Mouse (Mus musculus): ENCODE measurements around the gene Itprid1.

Gene Itprid1

DNA sequence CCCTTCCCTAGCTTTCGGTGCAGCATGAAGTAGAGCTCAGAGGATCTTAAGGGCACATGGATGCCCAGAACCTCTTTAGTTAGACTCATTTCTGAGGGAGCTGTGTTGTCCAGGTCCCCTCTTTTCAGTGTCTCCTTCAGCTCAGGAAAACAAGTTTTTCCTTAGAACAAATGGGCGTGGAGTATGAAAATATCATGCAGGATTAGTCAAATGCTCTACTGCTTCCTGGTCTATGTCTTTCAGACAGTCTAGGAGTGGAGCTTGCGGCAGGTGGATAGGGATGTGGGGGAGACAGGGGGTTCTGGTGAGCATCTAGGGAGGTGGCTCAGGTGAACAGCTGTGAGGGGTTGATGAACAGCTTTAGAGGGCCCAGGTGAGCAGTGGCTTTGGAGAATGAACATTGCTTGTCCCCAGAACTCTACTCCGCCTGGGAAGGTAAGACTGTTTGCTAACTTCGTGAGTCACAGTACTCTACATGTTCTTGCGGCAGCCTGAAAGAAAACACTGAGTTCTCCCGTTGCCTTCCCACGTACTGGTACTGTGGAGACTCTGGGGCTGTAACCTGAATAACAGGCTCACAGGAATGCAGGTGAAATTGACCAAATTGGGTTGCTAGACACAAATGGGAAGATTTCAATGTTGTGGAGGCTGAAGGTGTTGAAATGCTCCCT lies at the start of gene Itprid1:
TSS of gene Itprid1 (plus strand) at position 246 of the 671 bp plus-strand sequence.
- WGBS: 73% methylated on average over 8 of the region's 8 CpGs

DNA sequence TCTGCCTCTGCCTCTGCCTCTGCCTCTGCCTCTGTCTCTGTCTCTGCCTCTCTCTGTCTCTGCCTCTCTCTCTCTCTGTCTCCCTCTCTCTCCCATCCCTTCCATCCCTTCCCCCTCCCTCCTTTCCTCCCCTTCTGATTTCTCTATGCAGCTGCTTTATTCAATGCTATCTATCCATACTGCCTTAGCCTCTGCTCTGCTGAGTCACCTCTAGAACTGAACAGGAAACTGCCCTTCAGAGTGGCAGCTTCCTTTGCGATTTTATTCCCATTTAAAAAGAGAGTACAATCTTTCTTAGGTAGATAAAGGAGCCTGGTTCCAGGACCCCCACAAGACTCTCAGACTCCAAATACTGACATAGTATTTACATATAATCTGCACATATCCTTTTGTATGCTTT lies 47.1 kb upstream of the Itprid1 start:
- 51% methylated on average over 1 of the region's 1 CpGs for WGBS

DNA sequence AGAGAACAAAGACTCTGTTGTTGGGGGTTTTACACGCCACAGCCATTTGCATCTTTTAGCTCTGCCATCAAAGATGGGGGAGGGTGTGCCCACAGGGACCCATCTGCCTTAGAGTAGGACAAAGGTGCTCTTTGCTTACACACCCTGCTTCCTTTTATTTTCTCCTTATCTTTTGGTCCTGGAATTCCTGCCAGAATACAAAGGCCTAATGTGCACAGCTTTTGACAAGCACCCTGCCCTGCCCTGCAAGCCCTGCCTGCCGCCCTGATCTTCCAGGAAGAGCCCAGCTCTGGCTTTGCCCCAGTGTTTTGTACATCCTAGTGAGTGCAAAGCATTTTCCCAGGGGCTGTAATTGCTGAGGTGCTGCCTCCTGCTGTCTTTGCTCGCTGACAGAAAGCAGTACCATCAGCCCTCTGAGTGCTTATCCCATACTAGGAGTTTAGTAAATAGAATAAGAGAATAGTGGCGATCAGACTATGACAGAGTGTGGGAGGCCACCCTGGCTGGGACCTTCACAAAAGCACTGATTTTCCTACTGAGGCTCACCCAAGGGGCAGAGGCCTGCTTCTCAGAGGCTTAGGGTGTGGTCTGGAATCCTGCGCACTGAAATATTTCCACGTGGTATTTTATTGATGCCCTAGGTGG lies 44.7 kb upstream of the Itprid1 start:
- 17% methylated on average over 6 of the region's 6 CpGs for WGBS

DNA sequence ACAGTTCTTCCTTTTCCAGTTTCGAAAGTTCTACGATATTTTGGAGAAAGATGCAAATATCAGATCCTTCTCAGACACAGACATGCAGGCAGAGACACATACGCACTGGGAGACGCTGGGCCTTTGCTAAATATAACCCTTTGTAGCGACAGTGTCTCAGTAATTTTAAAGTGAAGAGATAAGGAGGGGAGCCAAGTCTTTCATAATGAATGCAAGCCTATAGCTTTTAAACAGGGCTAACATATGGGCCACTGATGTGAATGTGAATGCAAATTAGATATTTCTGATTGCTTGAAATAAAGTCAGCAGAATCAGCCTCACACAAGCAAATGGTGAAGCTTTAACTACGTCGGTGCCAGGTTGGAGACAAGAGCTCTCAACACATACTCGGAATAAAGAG lies 44.2 kb upstream of the Itprid1 start:
- WGBS: 23% methylated on average over 8 of the region's 8 CpGs

DNA sequence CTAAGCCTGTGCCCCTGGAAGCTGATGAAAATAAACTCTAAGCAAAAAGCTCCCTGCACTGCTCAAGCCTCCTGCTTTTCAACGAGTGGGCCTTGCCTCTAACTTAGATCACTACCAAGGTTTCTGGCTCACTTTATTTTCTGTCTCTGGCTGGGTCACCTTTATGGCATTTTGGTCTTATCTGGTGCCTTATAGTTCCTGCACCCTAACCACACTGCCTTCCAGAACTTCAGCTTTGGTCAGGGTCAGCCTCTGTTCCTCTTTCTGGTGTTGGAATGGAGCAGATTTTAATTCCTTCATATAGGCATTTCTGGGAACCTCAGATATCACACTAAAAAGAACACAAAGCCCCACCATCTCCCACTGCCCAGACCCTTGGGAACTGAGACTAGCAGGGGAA lies 34.0 kb upstream of the Itprid1 start:
- 34% methylated on average over 1 of the region's 1 CpGs for WGBS

DNA sequence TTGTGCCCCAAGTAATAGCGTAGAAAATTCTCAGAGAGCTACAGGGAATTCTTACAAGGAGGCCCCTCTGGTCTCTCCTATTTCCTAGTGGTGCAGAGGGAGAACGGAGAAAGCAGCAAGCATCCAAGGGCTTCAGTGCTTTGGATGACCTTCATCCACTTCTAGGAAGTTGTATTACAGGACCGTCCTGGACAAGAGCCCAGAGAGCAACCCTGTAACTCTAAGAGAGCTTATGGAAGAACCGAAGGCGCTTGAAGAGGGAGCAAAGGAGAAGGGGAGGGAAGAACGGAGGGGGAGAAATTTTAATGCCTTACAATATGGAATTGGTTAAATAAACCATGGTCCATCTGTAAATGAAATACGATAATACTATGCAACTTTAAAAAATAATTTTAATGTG lies 33.3 kb upstream of the Itprid1 start:
- WGBS: 50% methylated on average over 7 of the region's 7 CpGs

DNA sequence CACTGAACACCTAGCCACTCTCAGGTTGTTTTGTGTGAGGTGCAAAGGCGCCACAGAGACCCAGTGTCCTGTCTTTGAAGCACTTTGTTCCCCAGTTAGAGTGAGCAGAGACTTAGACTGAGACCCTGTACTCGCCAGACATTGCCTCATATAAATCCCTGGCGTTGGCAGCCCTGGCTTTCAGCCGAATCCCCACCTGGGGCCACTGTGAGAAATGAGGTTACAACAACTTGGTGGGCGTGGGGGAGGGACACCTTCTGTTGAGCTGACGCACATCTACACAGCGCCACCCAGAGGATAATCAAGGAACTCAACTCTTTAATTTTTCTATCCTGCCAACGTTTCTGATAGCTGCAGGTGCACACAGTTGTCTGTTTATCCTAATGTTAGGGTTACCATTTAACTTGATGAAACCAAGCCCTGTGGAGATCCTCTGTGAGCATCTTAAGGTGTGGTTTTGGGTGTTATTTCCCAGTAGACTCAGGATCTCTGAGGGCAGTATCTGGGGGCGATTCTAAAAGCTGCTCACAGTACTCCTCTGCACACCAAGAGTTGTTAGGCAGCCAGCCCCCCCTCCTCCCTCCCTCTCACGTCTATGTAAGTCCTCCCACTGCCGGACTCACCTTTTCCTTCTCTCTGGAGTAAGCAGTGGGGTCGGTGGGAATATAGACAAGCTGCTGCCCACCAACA lies 32.6 kb upstream of the Itprid1 start:
- WGBS: 17% methylated on average over 12 of the region's 12 CpGs

DNA sequence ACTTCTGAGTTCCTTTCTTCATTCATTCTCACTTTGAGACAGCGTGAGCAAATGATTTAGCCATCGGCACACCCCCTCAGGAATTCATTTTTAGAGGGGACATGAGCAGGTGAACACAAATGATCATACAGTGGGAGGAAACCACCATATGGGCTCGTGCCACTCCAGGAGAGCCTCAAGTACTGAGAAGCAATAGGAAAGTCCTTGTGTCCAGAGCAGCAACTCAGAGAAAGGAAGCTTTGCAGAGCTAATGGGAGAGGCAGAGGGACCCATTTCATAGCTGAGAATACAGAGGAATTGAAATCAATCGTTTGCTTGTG lies 32.1 kb upstream of the Itprid1 start:
- WGBS: 54% methylated on average over 4 of the region's 4 CpGs

DNA sequence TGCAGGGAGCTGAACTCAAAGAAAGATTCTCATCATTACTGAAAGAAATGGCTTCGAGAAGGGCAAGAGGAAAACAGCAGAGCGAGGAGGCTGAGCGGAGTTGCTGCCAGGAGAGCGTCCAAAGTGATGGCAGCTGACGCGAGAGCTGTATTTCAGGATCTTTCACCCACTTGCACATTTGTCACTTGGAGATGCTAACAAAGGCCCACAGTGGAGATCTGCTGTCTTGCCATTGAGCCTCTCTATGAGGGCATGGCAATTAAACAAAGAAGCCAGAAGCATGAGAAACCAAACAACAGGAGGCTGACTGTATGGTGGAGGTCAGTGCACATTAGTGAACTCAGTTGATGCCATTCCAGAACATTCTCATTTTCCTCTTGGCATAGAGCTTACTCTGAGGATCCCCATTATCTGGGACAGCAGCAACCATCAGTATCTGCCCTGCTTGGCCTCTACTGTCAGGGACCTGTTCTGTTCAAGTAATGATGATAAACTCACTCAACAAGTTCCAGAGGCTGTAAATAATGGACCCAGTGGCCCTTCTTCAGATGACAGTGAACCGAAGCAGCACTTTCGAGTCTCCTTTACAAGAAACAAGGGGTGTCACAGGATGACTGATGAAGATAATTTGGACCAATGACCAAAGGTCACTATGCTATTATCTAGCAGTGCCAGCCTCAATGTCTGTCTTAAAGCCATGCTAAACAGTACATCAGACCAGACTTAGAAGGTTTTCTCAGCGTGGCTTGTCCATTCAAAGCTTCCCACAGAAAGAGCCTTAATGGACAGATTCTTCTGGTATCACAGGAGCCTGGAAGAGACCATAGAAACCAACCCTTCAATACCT lies 31.2 kb upstream of the Itprid1 start:
- WGBS: 48% methylated on average over 9 of the region's 9 CpGs

DNA sequence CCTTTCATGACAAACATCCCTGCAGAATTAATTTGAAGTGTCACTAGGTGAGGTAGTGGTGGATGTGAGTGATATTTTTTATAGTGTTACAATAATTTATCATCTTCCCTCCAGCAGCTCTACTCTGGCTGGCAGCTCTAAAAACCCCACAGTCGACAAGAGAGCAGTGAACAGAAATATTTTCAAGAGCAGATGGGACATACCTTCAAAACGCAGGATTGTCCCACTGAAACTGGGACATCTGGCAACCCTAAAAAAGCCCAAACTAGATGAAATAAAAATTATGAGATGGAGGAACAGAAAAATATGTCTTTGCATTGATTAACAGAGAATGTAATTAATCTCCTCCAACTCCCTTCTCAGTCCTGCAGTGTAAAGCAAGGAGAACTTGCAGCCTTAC lies 30.2 kb upstream of the Itprid1 start:
- 57% methylated on average over 2 of the region's 2 CpGs for WGBS

DNA sequence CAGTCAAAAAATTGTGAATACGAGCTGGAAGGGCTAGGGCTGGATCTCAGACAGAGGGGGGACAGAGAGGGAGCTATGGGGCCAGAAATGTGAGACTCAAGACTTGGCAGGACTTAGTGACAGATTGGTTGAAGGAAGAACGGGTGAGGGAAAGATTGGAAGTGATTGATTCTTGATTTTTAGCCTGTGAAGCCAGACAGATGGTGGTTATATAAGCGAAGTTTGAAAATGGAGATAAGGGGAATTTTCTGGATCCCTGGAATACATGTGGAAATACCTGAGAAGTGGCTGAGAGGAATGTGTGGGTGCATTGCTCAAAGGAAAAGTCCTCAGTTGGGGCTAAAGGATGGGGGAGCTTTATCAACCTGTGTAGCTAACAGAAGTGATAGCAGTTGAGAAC lies 28.0 kb upstream of the Itprid1 start:
- 47% methylated on average over 3 of the region's 3 CpGs for WGBS

DNA sequence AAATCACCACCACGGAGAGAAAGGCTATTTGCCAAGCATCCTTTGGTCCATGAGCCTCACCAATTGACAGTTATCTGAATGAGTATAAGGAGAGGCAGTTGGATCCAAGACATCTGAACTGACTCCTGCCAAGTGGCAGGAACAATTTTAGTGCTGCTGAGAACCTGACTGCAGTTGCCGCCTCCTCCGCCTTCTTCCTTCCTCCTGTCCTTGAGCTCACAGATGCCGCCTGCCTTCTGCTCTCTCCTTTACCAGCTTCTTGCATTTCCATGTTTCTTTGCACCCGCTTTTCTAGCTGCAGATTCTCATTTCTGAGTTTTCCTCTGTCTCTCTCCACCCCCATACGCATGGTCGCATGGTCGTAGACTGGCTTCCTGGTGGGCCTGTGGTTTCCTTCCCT lies 25.5 kb upstream of the Itprid1 start:
- WGBS: 42% methylated on average over 8 of the region's 8 CpGs

DNA sequence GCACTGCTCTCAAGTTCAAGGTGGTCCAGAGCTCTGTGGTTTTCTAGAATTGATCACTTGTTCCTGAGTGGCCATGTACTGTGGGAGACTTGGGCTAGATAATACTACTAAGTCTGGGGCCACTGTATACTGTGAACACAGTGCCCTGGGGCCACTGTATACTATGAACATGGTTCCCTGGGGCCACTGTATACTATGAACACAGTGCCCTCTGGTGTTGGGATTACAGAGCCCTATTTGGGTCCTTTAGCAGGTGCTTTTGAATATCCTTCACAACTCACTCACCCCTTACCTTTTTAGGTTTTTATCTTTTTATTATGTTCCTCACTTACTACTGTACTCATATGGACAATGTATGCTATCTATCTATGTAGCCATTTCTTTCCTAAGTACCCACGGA lies 24.3 kb upstream of the Itprid1 start:
- 46% methylated on average over 1 of the region's 1 CpGs for whole genome bisulfite sequencing

DNA sequence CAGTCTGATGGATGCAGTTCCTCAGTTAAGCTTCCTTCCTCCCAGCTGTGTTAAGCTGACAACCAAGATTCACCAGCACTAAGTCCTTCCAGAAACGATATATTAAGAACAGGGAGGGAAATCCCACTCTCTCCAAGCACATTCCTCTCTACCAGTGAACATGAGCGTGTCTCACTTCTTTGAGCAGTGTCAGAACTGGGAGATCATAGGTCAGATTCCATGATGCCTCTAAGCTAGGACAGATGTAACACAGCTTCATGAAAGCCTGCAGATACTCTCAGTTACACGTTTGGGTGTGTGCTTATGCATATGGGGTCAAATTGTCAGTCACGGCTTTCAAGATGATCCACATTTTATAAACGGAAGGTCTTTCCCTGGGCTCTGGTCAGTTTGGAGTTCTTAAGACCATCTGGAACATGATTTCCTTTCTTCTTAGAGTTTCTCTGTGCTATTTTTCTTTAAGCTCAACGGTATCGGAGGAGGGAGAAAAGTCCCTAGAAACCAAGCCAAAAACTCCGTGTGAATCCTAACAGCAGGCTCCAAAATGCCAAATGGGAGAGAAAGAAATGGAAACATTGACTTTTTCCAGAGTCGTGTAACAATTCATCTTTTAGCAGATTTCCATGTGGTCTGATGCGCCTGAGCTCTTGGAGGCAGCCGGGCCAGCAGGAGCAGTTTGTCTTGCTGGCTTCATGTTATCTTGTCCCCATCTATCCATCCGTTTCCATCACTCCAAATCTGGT lies 22.3 kb upstream of the Itprid1 start:
- 35% methylated on average over 12 of the region's 12 CpGs for WGBS

DNA sequence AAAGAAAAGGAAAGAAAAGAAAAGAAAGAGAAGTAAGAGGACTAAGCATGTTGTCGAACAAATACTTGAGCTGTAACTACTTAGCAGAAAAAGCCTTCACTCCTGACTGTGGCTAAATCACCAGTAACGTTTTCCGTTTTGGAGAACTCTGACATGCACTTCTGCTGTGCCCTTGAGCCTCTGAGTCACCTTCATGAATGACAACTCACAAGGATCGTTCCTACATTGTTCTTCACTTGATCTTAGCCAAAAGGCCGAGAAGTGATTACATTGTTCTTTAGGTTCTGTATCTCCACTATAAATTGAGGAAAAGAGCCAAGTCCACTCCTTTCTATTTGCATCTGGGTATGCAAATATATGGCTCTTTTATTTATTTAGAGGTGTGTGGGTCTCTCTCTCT lies 19.8 kb upstream of the Itprid1 start:
- 85% methylated on average over 5 of the region's 5 CpGs for WGBS

DNA sequence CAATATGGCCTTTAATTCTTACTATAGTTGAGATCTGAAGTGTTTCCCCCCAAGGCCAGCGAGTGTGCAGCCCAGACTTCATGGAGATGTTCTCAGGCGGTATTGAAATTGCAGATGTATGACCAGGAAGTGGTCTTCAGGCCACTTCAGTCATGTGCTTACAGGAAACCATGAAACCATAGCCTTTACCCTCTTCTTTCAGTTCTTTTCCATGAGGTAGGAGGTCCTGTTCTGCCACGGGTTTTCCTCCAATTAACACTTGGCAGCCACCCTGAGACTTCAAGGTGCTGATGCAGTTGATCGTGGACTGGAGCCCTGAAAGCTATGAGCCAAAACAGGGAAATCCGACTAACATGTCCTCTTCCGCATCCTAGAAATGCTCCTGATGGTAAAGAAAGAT lies 7.0 kb upstream of the Itprid1 start:
- 79% methylated on average over 6 of the region's 6 CpGs for WGBS

DNA sequence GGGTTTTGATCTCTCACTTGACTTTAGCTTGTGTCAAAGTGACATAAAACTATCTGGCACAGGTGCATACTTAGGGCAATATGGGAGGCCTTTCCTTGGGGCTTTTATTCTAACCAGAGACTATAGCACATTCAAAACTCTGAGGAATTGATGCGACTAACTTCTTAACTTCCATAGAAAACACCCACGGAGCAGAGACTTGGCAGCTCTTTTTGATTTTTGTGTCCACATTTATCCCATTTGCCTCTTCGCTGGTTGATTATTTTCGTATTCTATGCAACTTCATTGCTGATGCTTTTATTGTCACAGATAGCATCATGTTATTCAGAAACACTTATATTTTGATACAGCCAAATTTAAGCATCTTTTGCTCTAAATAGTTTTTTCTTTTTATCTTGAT lies 19.4 kb downstream of the Itprid1 start:
- WGBS: 49% methylated on average over 4 of the region's 4 CpGs

DNA sequence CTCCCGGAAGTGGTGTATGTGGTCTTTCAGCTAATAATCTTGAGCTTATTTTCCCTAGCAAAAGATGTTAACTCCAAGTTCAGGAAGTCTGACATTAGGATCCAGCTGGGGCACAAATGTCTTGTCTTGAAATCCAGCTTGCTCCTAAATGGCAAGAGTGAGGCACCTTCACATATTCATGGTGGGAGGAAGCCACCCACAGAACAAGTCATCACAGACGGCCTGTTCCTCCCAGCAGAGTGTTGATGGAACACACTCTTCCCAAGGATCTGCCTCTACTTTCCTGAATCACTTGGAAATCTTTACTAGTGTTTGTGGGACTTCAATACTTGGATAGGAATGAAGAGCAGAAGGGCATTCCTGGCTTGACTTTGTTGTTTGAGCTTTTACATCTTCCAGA lies 28.5 kb downstream of the Itprid1 start:
- 49% methylated on average over 2 of the region's 2 CpGs for WGBS

DNA sequence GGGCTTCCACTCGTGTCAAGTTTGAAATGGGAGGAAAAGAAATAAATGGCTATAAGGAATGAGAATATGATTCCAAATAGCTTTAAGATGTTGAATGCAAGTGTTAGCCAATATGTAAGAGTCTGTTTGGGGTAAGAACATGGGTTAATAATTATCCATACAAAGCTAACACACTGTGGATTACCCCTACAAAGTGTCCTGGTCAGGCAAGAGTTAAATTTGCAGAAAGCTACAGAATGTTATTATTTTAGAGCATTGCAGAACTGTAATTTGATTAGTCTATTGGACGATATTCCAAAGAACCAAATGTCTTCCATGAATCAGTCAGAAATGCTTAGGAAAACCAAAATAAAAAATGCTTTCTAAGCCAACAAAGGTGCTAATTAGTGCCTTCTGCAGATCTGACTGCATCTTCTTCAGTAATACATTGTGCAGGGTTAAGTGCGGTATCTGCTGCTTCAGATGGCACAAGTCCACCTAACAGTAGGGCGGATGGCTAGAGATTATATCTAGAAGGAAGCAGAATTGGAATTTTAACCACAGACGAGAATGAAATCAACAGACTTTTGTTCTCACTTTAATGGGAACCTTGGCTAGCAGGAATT lies 42.8 kb downstream of the Itprid1 start:
- 38% methylated on average over 5 of the region's 5 CpGs for WGBS

DNA sequence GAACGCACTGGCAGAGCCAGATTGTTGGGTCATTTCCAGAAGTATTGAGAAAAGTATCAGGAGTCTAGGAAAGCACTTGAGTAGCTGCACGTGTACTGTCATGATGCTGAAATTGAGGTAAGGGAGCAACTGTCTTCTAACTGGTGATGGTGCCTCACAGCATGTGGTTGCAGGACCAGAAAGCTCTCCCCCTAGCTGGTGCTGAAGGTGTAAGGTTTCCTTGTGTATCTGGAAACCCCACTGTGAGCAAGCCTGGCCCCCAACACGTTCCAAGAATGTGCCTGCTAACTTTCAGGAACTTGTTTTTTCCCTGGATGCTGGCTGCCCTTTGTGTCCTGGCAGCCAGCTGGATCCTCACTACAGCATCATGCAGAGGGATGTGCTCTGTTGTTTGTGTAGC lies 44.2 kb downstream of the Itprid1 start:
- WGBS: 22% methylated on average over 3 of the region's 3 CpGs

DNA sequence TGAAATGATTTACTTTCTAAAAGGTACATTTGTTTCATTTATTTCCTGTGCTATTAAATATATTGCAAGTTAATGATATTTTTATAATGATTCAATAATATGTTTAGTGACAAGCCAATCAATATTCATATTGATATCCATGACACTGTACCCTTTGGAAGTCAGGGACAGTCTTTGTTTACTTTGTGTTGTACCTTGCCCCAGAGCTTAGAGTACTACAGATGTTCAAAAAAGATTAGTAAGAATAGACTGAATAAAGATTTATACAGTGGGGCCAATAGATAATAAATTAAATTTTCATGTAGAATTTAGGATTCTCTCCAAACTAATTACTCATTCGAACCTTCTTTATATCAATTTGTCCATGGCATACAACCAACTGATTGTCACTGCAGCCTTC lies 50.9 kb downstream of the Itprid1 start:
- whole genome bisulfite sequencing: 81% methylated on average over 1 of the region's 1 CpGs

All from cerebral cortex, adult 2 months (tissue).